Mouse (Mus musculus) urinary bladder, postnatal 0 days (tissue): Measurements from ENCODE around the gene Gm14399. TPM values are rescaled to one million over a fixed set of nuclear protein-coding genes. Genes with fewer than 3 reads are reported as not detected.

ENCODE experiments used
- polyA plus RNA-seq: library from polyadenylated mRNA; unstranded; fragments of >200 nt; fragmentation: Nextera tagmentation; extraction: Ambion mirVana; gene quantifications from 2 replicates; pipeline ENCODE4 v1.2.1, GENCODE M21; 2015

The Gm14399 gene
- polyA plus RNA-seq: 7.9 and 12.0 TPM in 2 replicates

GRCm38 (mm10) chr2:175141993-175142295 is at the start of gene Gm14399:
Gene Gm14399, minus strand, starts transcription at chr2:175142012.

DNA sequence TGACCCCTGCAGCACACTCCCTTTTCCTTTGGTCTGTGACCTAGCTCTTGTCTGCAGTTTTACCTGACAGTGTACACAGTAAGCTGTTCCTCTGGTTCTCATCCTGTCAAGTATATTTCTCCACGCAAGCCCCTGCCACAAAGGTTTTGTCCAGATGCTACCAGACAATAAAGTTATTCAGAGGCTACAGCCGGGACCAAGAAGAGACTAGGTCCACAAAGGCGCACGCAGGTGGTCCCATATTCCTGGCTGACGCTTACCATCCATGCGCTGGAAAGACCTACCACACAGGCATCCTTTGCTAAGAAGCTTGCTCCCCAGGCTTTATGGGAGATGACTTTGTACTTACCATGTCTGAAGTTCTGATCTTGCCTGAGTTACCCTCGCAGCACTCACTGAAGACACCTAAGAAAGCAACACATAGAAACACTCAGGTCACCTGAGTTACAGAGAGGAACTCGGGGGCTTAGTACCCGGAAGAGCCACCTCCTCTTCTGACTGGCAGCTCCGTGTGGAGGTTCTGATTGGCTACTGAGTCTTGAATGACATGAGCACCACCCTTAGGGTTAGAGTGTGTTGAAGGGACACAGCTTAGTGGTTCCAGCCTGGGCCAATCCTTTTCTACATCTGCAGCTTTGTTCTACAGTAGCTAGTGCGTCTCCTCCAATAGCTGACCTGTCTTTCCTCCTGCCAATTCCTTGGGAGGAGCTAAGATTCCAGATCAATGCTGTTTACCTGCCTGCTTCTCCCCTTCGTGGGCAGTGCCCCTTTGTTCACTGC is 33.8 kb upstream of the Gm14399 start, which contains the start of gene Gm14443:
Gm14443 (minus strand) TSS at position 471 of the 780 bp plus-strand sequence.

Other genes starting within 250 kb of the Gm14399 start
- not detected in 2 replicates for gene Gm14444, start 131.8 kb downstream of the Gm14399 start, polyA plus RNA-seq
- 0.68 and 0.87 TPM in 2 replicates for gene Gm14393, start 74.2 kb downstream of the Gm14399 start, polyA plus RNA-seq
- gene Gm14443, start 33.9 kb upstream of the Gm14399 start, polyA plus RNA-seq: 0.20 and 0.21 TPM in 2 replicates
- gene Gm14391, start 64.9 kb upstream of the Gm14399 start, polyA plus RNA-seq: 2.5 and 6.5 TPM in 2 replicates
- gene Gm14440, start 133.1 kb upstream of the Gm14399 start, polyA plus RNA-seq: 1.4 and 8.6 TPM in 2 replicates
- 6.9 and 8.0 TPM in 2 replicates for gene Gm4631, start 196.2 kb upstream of the Gm14399 start, polyA plus RNA-seq
- 7.8 and 8.1 TPM in 2 replicates for gene Zfp968, start 230.4 kb upstream of the Gm14399 start, polyA plus RNA-seq